Mouse (Mus musculus): ENCODE results near the gene Fbxw4. TPM values are rescaled to one million over a fixed set of nuclear protein-coding genes. Genes with fewer than 3 reads are reported as not detected.

Gene Fbxw4
- total and polyA plus RNA-seq, 3 experiments, result 9.4 to 104 (median 49.8) TPM

DNA sequence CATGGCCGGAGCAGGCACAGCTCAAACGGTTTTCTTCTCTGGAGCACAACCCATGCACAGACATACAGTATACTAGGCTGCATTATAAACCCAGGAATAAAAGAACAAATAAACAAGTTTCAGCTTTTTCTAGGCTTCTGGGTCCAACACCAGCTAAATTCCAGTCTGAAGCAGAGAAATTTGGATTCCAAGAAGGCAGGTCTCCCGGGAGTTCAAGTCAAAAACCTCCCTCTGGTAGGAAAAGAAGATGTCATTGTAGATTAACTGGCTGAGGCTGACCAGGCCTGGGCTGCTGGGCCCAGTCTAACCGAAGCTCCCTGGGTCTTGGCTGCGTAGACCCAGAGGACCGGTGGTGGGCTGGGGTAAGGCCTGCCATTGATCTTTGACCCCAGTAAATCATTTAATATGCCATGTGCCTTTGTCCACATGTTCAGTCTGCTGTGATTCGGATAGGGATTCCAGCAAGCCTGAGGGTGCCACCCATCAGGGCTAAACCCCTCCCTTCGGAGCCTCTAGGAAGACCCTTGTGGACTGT lies 31.0 kb upstream of the Fbxw4 start:
- DNase-seq (ENCODE audit: low spot score) (no peak), ATAC-seq (ENCODE audit: extremely low read depth, insufficient number of reproducible peaks, low FRiP score, poor library complexity, severe bottlenecking) (no peak)
- Histone ChIP-seq H3K4me3 (ENCODE audit: low read depth, low read length) (no peak overlapping the region), H3K36me3 (replicated peaks) (no peaks in the 10 kb centered on the region), H3K4me1 (ENCODE audit: insufficient read depth, low read depth, low read length) (peaks cover 10% of the 10 kb centered on the region), H3K27me3 (ENCODE audit: insufficient read depth, low read length) (peaks cover 45% of the 10 kb centered on the region), H3K9me3 (replicated peaks) (no peaks in the 10 kb centered on the region)
- TF ChIP-seq CTCF (IDR thresholded peaks at IDR 0.05; ENCODE audit: low read depth, low read length) (no peak), GATA2 (IDR thresholded peaks at IDR 0.05; ENCODE audit: borderline replicate concordance, low read depth, low read length) (no peak), POLR2AphosphoS5 (IDR thresholded peaks at IDR 0.05; ENCODE audit: insufficient replicate concordance, low read depth, low read length) (no peak), TAL1 (conservative IDR thresholded peaks at IDR 0.05; ENCODE audit: low read depth, low read length) (no peak), GATA1 (IDR thresholded peaks at IDR 0.05; ENCODE audit: borderline replicate concordance, low read length) (no peak)

DNA sequence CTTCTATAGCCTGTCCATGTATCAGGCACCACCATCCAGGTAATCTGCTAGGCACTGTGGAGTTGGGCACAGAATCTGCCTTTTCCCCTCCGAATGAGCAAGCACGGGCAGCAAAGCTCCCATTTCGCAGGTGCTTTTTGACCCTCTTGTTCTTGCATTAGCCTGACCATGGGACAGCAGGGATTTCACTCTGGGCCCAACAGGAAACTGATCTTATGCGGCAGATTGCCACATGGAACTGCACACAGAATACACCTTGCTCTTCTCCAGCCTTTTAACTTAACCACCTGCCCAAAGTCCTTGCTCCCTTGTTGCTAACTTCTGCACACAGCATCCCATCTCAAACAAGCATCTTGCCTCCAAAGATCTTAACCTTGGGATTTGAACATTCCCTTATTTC lies 26.9 kb upstream of the Fbxw4 start:
- TF ChIP-seq GATA2 (IDR thresholded peaks at IDR 0.05; ENCODE audit: borderline replicate concordance, low read depth, low read length) (no peak), CTCF (IDR thresholded peaks at IDR 0.05; ENCODE audit: low read depth, low read length) (no peak), TAL1 (conservative IDR thresholded peaks at IDR 0.05; ENCODE audit: low read depth, low read length) (no peak), GATA1 (IDR thresholded peaks at IDR 0.05; ENCODE audit: borderline replicate concordance, low read length) (no peak), POLR2AphosphoS5 (IDR thresholded peaks at IDR 0.05; ENCODE audit: insufficient replicate concordance, low read depth, low read length) (no peak)
- H3K9me3 ChIP-seq (replicated peaks), result no peaks in the 10 kb centered on the region
- ATAC-seq (ENCODE audit: extremely low read depth, insufficient number of reproducible peaks, low FRiP score, poor library complexity, severe bottlenecking) (no peak), DNase-seq (ENCODE audit: low spot score) (no peak)
- H3K36me3 ChIP-seq (replicated peaks), result no peaks in the 10 kb centered on the region
- H3K4me1 ChIP-seq (ENCODE audit: insufficient read depth, low read depth, low read length), result no peaks in the 10 kb centered on the region
- peaks cover 38% of the 10 kb centered on the region for H3K27me3 ChIP-seq (ENCODE audit: insufficient read depth, low read length)
- H3K4me3 ChIP-seq (ENCODE audit: low read depth, low read length), result no peak overlapping the region

DNA sequence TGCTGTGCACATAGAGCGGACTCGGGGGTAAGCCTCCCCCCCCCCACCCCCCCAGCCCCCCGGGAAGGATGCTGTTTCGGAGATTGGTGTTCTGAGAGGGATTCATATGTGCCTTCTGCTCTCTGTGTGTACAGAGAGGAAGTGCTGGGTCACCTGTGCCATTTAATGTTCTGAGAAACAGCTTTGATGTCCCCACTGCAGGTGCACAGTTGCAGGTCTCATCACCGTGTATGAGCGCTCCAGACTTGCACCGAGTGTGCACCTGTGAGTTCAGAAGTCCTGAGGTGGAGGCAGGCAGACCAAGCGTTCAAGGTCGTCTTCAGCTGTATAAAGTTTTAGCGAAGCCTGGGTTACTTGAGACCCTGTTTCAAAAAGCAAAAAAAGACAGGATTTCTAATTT lies 23.6 kb upstream of the Fbxw4 start:
- TF ChIP-seq GATA2 (IDR thresholded peaks at IDR 0.05; ENCODE audit: borderline replicate concordance, low read depth, low read length), result no peak
- TF ChIP-seq TAL1 (conservative IDR thresholded peaks at IDR 0.05; ENCODE audit: low read depth, low read length), result no peak
- no peak for TF ChIP-seq POLR2AphosphoS5 (IDR thresholded peaks at IDR 0.05; ENCODE audit: insufficient replicate concordance, low read depth, low read length)
- TF ChIP-seq GATA1 (IDR thresholded peaks at IDR 0.05; ENCODE audit: borderline replicate concordance, low read length), result no peak
- no peak for TF ChIP-seq CTCF (IDR thresholded peaks at IDR 0.05; ENCODE audit: low read depth, low read length)
- H3K27me3 ChIP-seq (ENCODE audit: insufficient read depth, low read length), result peaks cover 22% of the 10 kb centered on the region
- no peaks in the 10 kb centered on the region for H3K36me3 ChIP-seq (replicated peaks)
- H3K4me3 ChIP-seq (ENCODE audit: low read depth, low read length), result no peak overlapping the region
- H3K4me1 ChIP-seq (ENCODE audit: insufficient read depth, low read depth, low read length), result peaks cover 14% of the 10 kb centered on the region
- ATAC-seq (ENCODE audit: extremely low read depth, insufficient number of reproducible peaks, low FRiP score, poor library complexity, severe bottlenecking) (no peak), DNase-seq (ENCODE audit: low spot score) (no peak)
- no peaks in the 10 kb centered on the region for H3K9me3 ChIP-seq (replicated peaks)

- DNase-seq (ENCODE audit: low spot score) (no peak), ATAC-seq (ENCODE audit: extremely low read depth, insufficient number of reproducible peaks, low FRiP score, poor library complexity, severe bottlenecking) (no peak)
Observed at GRCm38 (mm10) chr19:45680495-45681130, 20.5 kb upstream of the Fbxw4 start.

GRCm38 (mm10) chr19:45676723-45677269 lies 16.7 kb upstream of the Fbxw4 start:
- Histone ChIP-seq H3K27me3 (ENCODE audit: insufficient read depth, low read length) (peaks cover 6% of the 10 kb centered on the region; the same call in 1 of the 2 replicates), H3K9me3 (replicated peaks) (no peaks in the 10 kb centered on the region), H3K36me3 (replicated peaks) (no peaks in the 10 kb centered on the region), H3K4me3 (ENCODE audit: low read depth, low read length) (no peak overlapping the region; the same call in 1 of the 2 replicates), H3K4me1 (ENCODE audit: insufficient read depth, low read depth, low read length) (peaks cover 38% of the 10 kb centered on the region)
- no peak for DNase-seq (ENCODE audit: low spot score)
- no peak for TF ChIP-seq GATA2 (IDR thresholded peaks at IDR 0.05; ENCODE audit: borderline replicate concordance, low read depth, low read length)
- TF ChIP-seq GATA1 (IDR thresholded peaks at IDR 0.05; ENCODE audit: borderline replicate concordance, low read length), result no peak
- no peak for TF ChIP-seq CTCF (IDR thresholded peaks at IDR 0.05; ENCODE audit: low read depth, low read length)
- TF ChIP-seq TAL1 (conservative IDR thresholded peaks at IDR 0.05; ENCODE audit: low read depth, low read length), result no peak
- TF ChIP-seq POLR2AphosphoS5 (IDR thresholded peaks at IDR 0.05; ENCODE audit: insufficient replicate concordance, low read depth, low read length), result no peak
- no peak for ATAC-seq (ENCODE audit: extremely low read depth, insufficient number of reproducible peaks, low FRiP score, poor library complexity, severe bottlenecking)

More at GRCm38 (mm10) chr19:45680495-45681130, 20.5 kb upstream of the Fbxw4 start:
- Histone ChIP-seq H3K27me3 (ENCODE audit: insufficient read depth, low read length) (peaks cover 10% of the 10 kb centered on the region), H3K4me3 (ENCODE audit: low read depth, low read length) (no peak overlapping the region), H3K4me1 (ENCODE audit: insufficient read depth, low read depth, low read length) (peaks cover 28% of the 10 kb centered on the region), H3K9me3 (replicated peaks) (no peaks in the 10 kb centered on the region), H3K36me3 (replicated peaks) (no peaks in the 10 kb centered on the region)
- TF ChIP-seq CTCF (IDR thresholded peaks at IDR 0.05; ENCODE audit: low read depth, low read length) (no peak), GATA1 (IDR thresholded peaks at IDR 0.05; ENCODE audit: borderline replicate concordance, low read length) (no peak), TAL1 (conservative IDR thresholded peaks at IDR 0.05; ENCODE audit: low read depth, low read length) (no peak), GATA2 (IDR thresholded peaks at IDR 0.05; ENCODE audit: borderline replicate concordance, low read depth, low read length) (no peak), POLR2AphosphoS5 (IDR thresholded peaks at IDR 0.05; ENCODE audit: insufficient replicate concordance, low read depth, low read length) (no peak)
